Mouse (Mus musculus) liver, adult 2 months (tissue): ENCODE data around the gene Asprv1. TPM values are rescaled to one million over a fixed set of nuclear protein-coding genes. Genes with fewer than 3 reads are reported as not detected.

Source experiments
- DNase-seq: peaks from one replicate; pipeline ENCODE4 v3.0.0-alpha.2; 2011; ENCODE audit warnings: low read depth, low spot score; ENCODE audit errors: extremely low read depth
- H3K27ac ChIP-seq: fragments of 200-500 bp; replicated peaks from 2 replicates; pipeline ENCODE4 v1.5.1; 2012; ENCODE audit warnings: low read depth, mild to moderate bottlenecking, control low read depth, inconsistent platforms, low read length; ENCODE audit not compliant: insufficient read depth
- H3K27me3 ChIP-seq: fragments of 200-500 bp; 2 replicates; pipeline ENCODE4 v1.6.1; 2012; ENCODE audit warnings: mild to moderate bottlenecking, moderate library complexity, low read length, inconsistent platforms; ENCODE audit not compliant: control insufficient read depth, insufficient read depth
- H3K36me3 ChIP-seq: fragments of 200-500 bp; 2 replicates; pipeline ENCODE4 v1.6.1; 2012; ENCODE audit warnings: low read length, inconsistent platforms; ENCODE audit not compliant: control insufficient read depth, insufficient read depth
- H3K4me1 ChIP-seq: fragments of 200-500 bp; 2 replicates; pipeline ENCODE4 v1.6.1; 2011; ENCODE audit warnings: low read length; ENCODE audit not compliant: control insufficient read depth, insufficient read depth
- H3K4me3 ChIP-seq: fragments of 200-500 bp; 2 replicates; pipeline ENCODE4 v1.5.1; 2011; ENCODE audit warnings: low read depth, mild to moderate bottlenecking, control low read depth, low read length, moderate library complexity; ENCODE audit not compliant: insufficient read depth
- H3K79me2 ChIP-seq: fragments of 200-500 bp; 2 replicates; pipeline ENCODE4 v1.6.1; 2012; ENCODE audit warnings: inconsistent platforms, mild to moderate bottlenecking, low read length, moderate library complexity; ENCODE audit not compliant: control insufficient read depth, insufficient read depth
- H3K9ac ChIP-seq: fragments of 200-500 bp; 2 replicates; pipeline ENCODE4 v1.6.1; 2012; ENCODE audit warnings: low read depth, mild to moderate bottlenecking, control low read depth, inconsistent platforms, low read length
- CTCF ChIP-seq: fragments of 200-500 bp; IDR thresholded peaks from 2 replicates; pipeline ENCODE4 v1.5.1; 2011; ENCODE audit warnings: low read depth, low read length, control low read depth
- POLR2A ChIP-seq: fragments of 200-500 bp; IDR thresholded peaks from 2 replicates; pipeline ENCODE4 v1.6.1; 2011; ENCODE audit warnings: low read length, control low read depth; ENCODE audit not compliant: insufficient read depth; ENCODE audit errors: extremely low read depth
- WGBS: fragments of 180-500 bp; shearing (Covaris S2); methylation state at CpG from one replicate; pipeline ENCODE4 v1.1.7; 2018; 5-methylcytosine and 5-hydroxymethylcytosine counted together
- polyA plus RNA-seq: library from polyadenylated mRNA; depleted of rRNA; stranded (reverse); fragments of >200 nt; gene quantifications from 2 replicates; pipeline ENCODE4 v1.2.3, GENCODE M21; 2012
- total RNA-seq: library from RNA; depleted of rRNA; stranded (reverse); fragments of >200 nt; gene quantifications from 2 replicates; pipeline ENCODE4 v1.2.3, GENCODE M21; 2014

Gene Asprv1
- total and polyA plus RNA-seq, 2 experiments = 0.10 TPM; not detected in 1

GRCm38 (mm10) chr6:86595865-86596440 is 32.0 kb upstream of the Asprv1 start:
- no peak for DNase-seq
- Histone ChIP-seq H3K79me2 (no peaks in the 10 kb centered on the region), H3K9ac (no peak overlapping the region), H3K27ac (no peak overlapping the region), H3K4me1 (peaks cover 6% of the 10 kb centered on the region; the same call in 1 of the 2 replicates), H3K36me3 (no peaks in the 10 kb centered on the region), H3K4me3 (no peak overlapping the region), H3K27me3 (no peaks in the 10 kb centered on the region)
- TF ChIP-seq POLR2A (no peak), CTCF (no peak)
- 86% methylated on average over 17 of the region's 17 CpGs for WGBS

- no peak overlapping the region for H3K4me3 ChIP-seq
- H3K36me3 ChIP-seq = no peaks in the 10 kb centered on the region
- H3K4me1 ChIP-seq = peaks cover 8% of the 10 kb centered on the region
- WGBS = 79% methylated on average over 5 of the region's 5 CpGs
- no peaks in the 10 kb centered on the region for H3K79me2 ChIP-seq
- TF ChIP-seq POLR2A = no peak
- no peak for TF ChIP-seq CTCF
- no peak for DNase-seq
- no peaks in the 10 kb centered on the region for H3K27me3 ChIP-seq
- H3K9ac ChIP-seq = no peak overlapping the region
- no peak overlapping the region for H3K27ac ChIP-seq
Observed at GRCm38 (mm10) chr6:86598742-86599193, 29.2 kb upstream of the Asprv1 start.

- H3K27me3 ChIP-seq = no peaks in the 10 kb centered on the region
- H3K36me3 ChIP-seq = no peaks in the 10 kb centered on the region
- H3K79me2 ChIP-seq = no peaks in the 10 kb centered on the region
- no peak overlapping the region for H3K4me3 ChIP-seq
- TF ChIP-seq CTCF (peak; percentile 92), POLR2A (no peak)
- 26% methylated on average over 4 of the region's 4 CpGs for WGBS
- DNase-seq = peak; percentile 47
- H3K9ac ChIP-seq = no peak overlapping the region
- H3K27ac ChIP-seq = no peak overlapping the region
- H3K4me1 ChIP-seq = peaks cover 8% of the 10 kb centered on the region
Observed at GRCm38 (mm10) chr6:86599197-86599596, 28.8 kb upstream of the Asprv1 start.

GRCm38 (mm10) chr6:86599951-86600414 is 28.0 kb upstream of the Asprv1 start:
- 7% methylated on average over 6 of the region's 6 CpGs for WGBS
- H3K27ac ChIP-seq = no peak overlapping the region

GRCm38 (mm10) chr6:86605260-86605659 is 22.7 kb upstream of the Asprv1 start:
- Histone ChIP-seq H3K4me1 (peaks cover 10% of the 10 kb centered on the region), H3K9ac (no peak overlapping the region), H3K79me2 (no peaks in the 10 kb centered on the region), H3K27me3 (no peaks in the 10 kb centered on the region), H3K27ac (no peak overlapping the region), H3K4me3 (no peak overlapping the region), H3K36me3 (no peaks in the 10 kb centered on the region)
- WGBS = 81% methylated on average over 7 of the region's 7 CpGs
- no peak for DNase-seq
- TF ChIP-seq POLR2A = no peak
- no peak for TF ChIP-seq CTCF

More at GRCm38 (mm10) chr6:86599951-86600414, 28.0 kb upstream of the Asprv1 start:
- Histone ChIP-seq H3K4me1 (peaks cover 8% of the 10 kb centered on the region), H3K27me3 (no peaks in the 10 kb centered on the region), H3K79me2 (no peaks in the 10 kb centered on the region), H3K9ac (no peak overlapping the region), H3K36me3 (no peaks in the 10 kb centered on the region), H3K4me3 (no peak overlapping the region)
- DNase-seq = peak; percentile 63
- TF ChIP-seq POLR2A (no peak), CTCF (no peak)

- TF ChIP-seq POLR2A (no peak), CTCF (no peak)
- Histone ChIP-seq H3K27ac (no peak overlapping the region), H3K4me3 (no peak overlapping the region), H3K27me3 (no peaks in the 10 kb centered on the region), H3K36me3 (no peaks in the 10 kb centered on the region), H3K79me2 (no peaks in the 10 kb centered on the region), H3K9ac (no peak overlapping the region), H3K4me1 (peaks cover 13% of the 10 kb centered on the region)
- WGBS = 90% methylated on average over 4 of the region's 4 CpGs
- DNase-seq = no peak
Observed at GRCm38 (mm10) chr6:86606289-86606688, 21.7 kb upstream of the Asprv1 start.
